Mouse (Mus musculus) T-cell, adult 2 months (primary cell): ENCODE measurements around the gene Zfp609.
A peak's percentile ranks its signal among the peaks of the same experiment; 100 is the strongest.

ENCODE experiments used
- DNase-seq: peaks from one replicate; pipeline ENCODE4 v3.0.0; 2022; ENCODE audit warnings: low spot score

Zfp609 gene

DNA sequence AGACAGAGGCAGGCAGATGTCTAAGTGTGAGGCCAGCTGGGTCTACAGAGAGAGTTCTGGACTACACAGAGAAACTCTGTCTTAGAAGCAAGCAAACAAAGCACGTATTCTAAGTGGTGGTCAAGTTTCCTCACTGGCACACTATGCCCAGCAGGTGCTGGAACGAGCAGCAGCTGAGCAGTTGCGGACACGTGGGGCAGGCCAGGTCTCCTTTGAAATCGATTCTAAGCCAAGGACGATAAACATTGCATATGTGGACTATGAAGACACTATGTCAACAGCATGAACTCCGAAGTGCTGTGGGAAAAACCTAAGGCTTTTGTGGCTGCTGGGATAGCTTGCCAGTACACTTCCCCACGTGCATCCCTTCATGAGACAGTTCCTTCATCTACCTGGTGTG lies 67.4 kb downstream of the Zfp609 start:
- DNase-seq, result no peak

DNA sequence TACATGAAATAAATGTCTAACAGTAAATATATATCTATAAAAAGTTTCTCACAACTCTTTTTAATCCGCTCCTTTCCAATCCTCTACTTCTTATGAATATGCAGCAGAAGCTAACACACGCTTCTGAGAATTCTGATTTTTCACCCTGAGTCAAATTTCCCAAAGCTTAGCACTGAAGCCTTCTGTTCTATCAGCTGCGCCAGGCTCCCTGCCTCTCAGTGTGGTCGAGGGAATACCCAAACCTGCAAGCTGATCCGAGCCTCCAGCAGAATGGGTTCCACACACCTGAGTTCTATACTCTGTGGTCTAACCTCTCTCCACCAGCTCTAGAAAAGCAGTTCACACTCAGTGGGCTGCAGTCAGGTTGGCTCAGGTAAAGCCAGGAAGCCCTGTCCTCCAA lies 68.1 kb downstream of the Zfp609 start:
- DNase-seq, result no peak

- no peak for DNase-seq
Observed at GRCm38 (mm10) chr9:65757826-65758225, 69.5 kb downstream of the Zfp609 start.

- no peak for DNase-seq
Observed at GRCm38 (mm10) chr9:65755673-65756375, 71.5 kb downstream of the Zfp609 start.

- DNase-seq, result no peak
Observed at GRCm38 (mm10) chr9:65755164-65755563, 72.2 kb downstream of the Zfp609 start.

GRCm38 (mm10) chr9:65752632-65753031 lies 74.7 kb downstream of the Zfp609 start:
- DNase-seq, result peak; percentile 16

DNA sequence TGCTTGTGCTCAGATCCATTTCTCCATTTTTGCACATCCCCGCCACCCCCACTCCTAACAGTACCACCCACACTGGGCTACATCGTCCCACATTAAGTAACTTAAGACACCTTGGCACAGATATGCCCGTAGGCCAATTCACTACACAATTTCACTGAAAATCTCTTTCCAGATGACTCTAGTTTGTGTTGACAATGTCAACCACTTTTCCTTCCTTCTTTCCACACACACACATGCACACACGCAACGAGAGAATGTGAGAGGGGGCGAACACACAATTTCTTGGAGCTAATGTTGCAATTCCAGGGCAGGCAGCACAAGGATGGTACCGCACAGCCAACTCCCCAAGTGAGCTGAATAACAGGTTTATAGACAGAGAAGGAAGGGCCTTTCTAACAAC lies 75.5 kb downstream of the Zfp609 start:
- no peak for DNase-seq

DNA sequence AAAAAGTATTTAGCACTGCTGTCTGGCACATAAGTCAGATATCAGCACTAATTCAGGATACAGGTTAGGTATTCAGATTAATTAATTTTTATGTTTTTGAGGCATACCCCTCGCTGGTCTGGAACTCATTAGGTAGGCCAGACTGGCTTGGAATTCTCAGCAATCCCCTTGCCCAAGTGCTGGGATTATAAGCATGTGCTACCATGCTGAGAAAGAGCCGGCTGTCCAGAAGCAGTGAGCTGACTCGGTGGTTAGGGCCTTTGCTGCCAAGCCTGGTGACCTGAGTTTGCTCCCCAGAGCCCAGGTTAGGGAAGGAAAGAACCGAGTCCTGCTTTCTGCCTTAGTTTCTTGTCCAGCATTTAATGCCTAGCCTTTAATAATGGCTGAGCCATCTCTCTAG lies 79.3 kb downstream of the Zfp609 start:
- no peak for DNase-seq

GRCm38 (mm10) chr9:65746479-65746878 lies 80.9 kb downstream of the Zfp609 start:
- DNase-seq, result no peak

DNA sequence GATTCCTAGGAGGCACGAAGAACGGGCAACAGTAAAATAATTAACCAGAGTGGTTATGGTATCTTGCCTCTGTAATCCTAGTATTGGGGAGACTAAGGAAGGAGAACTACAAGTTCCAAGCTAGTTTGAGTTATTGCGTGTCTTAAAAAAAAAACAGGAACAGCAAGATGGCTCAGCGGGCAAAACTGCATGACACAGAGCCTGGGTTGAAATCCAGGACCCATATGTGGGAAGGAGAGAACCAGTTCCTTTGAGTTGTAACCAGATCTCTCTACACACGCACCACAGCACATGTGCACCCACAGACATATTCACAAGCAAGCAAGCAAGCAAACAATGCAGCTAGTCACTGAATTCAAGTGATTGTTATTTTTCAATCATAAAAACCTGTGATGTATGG lies 81.9 kb downstream of the Zfp609 start:
- DNase-seq, result no peak

DNA sequence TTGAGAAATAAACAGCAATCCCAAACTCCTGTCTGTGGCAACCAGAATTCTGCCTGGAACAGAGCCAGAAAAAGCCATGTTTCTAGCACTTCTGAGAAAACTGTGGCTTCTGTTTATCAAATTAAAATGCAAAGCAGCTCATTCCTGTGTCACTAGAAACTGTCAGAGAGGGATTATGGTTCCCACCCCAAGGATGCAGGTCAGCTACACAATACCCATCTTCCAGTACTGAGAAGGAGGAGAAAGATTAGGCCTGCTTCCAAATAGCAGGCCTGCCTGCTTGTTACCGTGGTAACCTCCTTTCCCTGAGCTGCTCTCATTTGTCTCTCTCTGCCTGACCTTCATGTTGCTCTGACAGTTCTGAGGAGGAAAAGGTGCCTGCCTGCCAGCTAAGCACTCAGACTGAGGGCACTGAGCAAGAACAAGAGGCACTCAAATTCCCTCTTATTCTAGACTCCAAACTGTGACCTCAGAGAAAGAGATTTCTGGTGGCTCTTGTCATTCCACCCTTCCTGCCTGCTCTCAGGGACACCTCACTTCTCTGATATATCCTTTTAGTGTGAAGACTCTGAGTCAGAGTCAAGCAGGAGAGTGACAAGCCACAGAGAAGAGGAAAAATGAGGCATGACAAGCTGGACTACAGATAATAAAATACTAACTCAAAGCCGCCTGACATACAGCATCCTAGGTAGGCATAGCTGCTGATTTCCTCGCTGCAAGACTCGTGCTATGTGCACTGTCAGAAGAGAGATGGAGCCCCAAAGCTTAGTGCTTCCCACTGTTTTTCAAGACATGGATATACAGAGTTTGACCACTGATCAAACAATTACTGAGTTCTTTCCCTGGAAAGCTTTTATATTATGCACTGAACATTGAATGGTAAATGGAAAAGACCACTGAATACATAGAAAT lies 82.9 kb downstream of the Zfp609 start:
- no peak for DNase-seq

DNA sequence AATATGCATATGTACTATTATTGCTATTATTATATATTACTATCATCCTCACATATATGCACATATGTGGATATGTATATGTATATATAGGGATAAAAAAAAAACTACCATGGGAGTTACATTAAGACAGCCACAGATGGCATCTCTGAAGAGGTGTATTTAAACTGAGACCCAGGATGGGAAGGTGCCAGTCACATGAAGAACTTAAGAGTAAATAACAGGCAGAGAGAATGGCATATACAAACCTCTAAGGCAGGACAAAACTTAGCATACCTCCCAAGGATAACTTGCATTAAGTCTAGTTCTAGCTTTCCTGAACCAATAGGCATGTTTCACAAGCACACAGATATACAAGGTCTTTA lies 83.6 kb downstream of the Zfp609 start:
- no peak for DNase-seq

GRCm38 (mm10) chr9:65743322-65743721 lies 84.0 kb downstream of the Zfp609 start:
- DNase-seq, result no peak

DNA sequence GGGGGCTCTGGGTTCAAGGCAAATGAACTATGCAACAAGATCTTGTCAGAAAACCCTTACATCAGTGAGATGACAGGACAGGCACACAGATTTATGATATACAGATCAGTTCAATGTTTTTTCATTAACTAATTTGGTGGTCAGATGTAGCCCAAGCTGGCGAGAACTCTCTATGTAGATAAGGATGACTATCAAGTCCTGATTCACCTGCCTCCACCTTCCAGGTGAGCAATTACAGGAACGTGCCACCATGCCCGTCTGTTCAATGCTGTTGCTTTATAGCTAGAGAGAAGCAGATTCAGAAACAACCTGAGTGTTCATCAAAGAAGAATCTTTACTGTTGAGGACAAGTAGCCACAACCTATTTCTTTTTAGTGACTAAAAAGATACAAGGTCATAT lies 84.6 kb downstream of the Zfp609 start:
- no peak for DNase-seq

GRCm38 (mm10) chr9:65741066-65741852 lies 86.1 kb downstream of the Zfp609 start:
- DNase-seq, result no peak

GRCm38 (mm10) chr9:65734931-65735330 lies 92.4 kb downstream of the Zfp609 start:
- no peak for DNase-seq

- no peak for DNase-seq
Observed at GRCm38 (mm10) chr9:65728588-65728987, 98.8 kb downstream of the Zfp609 start.

- DNase-seq, result no peak
Observed at GRCm38 (mm10) chr9:65727491-65727890, 99.9 kb downstream of the Zfp609 start.

GRCm38 (mm10) chr9:65726431-65726830 lies 100.9 kb downstream of the Zfp609 start:
- DNase-seq, result no peak

GRCm38 (mm10) chr9:65725291-65725622 lies 102.1 kb downstream of the Zfp609 start:
- DNase-seq, result no peak

GRCm38 (mm10) chr9:65724471-65725290 lies 102.7 kb downstream of the Zfp609 start:
- DNase-seq, result no peak

DNA sequence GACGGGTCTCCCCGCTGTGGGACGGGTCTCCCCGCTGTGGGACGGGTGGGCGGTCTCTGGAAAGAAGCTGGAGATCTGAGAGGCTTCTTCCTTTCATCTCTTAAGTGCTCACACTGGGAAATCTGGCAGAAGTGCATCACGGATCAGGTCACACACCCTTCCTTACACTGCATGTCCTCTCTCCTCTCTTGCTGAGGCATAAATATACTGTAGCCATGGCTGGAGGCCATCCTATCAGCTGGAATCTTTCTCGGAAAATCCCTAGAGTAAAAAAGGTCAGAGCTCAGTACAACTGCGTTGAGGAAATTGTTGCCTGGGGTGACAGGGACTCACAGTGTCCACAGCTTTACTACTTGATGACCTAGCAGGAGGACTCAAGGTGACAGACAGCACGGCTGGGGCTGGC lies 106.2 kb downstream of the Zfp609 start:
- DNase-seq, result no peak
